Mouse (Mus musculus) heart, adult 11 months (tissue): ENCODE measurements around the gene Emcn.

ENCODE experiments used
- DNase-seq: peaks from one replicate; pipeline ENCODE4 v3.0.0; 2022

Emcn gene

DNA sequence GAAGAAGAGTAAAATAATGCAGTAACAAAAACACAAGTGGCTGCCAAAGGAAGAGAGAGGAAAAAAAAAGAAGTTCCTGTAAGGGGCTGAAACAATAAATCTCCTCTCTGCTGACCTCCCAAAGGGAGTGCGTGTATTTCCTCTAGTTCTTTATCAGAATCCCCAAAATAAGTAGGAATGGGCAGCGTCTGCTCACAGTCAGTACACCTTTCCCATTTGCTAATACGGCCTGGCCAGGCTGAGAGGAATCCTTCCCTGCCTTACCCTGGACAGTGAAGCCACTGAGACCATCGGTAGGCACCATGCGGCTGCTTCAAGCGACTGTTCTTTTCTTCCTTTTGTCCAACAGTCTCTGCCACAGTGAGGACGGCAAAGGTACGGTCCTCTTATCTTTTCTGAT is at the start of gene Emcn:
Gene Emcn (plus strand): TSS at position 130 of the 400 bp plus-strand sequence.
- DNase-seq, result peak; percentile 95

DNA sequence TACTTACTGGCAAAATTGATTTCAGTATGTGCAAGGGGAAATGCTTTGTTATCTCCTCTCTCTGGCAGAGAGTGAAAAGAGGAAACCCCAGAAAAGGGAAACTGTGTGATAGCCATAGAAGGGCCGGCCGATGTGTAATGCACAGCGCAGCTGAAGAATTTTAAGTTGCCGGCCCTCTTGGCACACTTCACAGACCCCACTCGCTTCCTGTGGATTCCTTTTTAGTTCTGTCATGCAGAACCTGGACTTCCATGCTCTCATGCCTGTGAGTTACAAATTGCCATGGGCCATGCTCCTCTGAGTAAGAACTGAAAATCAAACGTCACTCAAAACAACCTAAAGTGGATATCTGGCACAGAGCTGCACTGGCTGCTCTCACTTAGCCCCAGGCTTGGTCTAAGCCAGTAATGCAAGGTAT is 47.7 kb upstream of the Emcn start:
- DNase-seq, result peak; percentile 94

DNA sequence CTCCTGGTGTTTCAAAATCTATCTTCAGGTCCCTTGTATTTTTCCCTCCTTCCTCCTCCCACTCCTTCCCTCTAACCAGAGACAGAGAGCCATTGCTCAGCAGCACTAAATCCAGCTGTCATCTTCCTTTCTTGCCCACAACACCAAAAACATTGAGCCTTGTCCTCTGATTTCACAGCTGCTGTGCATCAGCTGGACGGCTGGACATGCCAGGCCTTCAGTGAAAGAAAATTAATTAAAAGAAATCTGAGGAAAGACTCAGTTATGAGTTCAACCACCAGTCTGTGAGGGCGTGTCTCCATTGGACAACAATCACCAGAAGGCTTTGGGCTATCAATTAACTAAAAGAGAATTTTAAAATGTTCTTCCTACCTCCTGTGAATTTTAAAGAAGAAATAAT is 42.6 kb upstream of the Emcn start:
- no peak for DNase-seq

DNA sequence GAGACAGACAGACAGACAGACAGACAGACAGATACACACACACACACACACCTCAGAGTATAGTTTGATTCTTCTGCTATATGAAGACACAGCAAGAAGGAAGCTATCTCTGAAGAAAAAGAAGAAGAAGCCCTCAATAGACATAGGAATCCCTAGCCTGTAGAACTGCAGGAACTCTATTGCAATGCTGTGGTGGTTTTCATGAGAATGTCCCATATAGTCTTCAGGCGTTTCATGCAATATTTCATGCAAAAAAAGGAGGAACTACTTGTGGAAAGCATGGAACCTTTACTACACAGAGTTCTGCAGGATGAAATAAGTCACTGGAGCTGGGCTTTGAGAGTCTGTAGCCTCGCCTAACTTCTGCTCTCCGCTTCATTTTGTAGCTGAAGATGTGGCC is 40.7 kb upstream of the Emcn start:
- DNase-seq, result no peak

DNA sequence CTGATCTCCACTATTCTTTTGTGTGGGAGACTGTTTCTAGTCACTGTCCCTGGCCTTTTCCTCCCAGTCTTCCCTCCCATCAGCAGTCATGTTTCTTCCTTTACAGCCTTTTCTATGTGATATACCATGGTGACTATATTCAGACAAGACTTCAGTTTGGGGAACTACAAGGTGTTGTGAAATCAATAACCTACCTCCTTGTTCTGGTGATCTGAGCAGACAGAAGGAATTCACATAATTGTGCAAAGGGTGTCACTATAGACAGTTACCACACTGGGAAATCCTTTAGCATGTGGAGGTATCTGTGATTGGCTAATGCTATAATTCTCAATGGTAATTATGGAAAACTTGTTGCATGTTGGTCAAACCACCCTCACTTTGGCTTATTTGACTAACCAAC is 39.7 kb upstream of the Emcn start:
- no peak for DNase-seq

DNA sequence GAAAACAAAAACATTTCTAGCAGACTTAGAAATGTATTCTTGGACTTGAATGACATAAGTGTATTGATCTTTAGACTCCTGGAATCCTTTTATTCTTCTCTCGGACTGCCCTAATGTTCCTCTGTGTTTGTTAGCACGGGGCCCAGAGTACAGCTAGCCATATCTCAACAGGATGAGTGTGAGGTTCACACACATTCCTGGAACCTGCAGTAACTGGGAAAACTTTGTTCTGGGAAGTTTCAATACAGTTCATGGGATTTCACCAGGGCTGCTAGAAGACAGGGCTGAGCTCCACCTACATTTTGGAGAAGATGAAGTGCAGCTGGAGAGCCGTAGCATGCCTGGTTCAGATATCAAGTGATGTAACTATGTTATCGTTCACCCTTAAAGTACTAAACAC is 38.1 kb upstream of the Emcn start:
- DNase-seq, result peak; percentile 94

DNA sequence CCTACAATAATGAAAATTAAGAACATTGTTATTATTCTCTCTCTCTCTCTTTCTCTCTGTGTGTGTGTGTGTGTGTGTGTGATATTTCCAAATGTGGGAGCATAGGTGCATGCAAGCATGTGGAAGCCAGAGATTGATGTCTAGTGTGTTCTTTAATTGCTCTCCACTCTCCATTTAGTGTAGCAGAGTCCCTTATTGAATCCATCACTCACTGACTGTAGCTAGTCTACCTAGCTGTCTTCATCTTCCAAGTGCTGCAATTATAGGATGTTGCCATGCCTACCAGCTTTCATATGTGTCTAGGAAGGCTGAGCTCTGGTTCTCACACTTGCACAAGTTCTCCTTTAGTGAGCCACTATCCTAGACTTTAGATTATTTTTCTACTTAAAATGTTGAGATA is 30.9 kb upstream of the Emcn start:
- no peak for DNase-seq

DNA sequence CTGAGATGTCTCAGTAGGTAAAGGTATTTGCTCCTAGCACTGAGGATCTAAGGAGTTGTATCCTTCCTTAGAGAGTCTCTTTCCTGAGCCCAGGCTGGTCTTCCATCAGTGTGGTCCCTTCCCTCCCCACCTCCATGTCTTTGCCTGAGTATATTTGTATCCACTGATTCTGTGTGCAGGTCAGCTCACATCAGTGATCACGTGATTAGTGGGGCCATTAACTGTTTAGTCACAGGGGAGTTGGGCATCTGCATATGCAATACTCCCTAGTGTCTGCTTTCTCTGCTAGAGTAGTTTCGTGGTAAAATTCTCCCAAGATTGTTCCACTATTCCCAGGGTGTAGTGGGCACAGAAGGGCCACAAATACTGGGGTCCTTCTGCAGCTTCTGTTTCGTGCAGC is 28.3 kb upstream of the Emcn start:
- DNase-seq, result no peak

DNA sequence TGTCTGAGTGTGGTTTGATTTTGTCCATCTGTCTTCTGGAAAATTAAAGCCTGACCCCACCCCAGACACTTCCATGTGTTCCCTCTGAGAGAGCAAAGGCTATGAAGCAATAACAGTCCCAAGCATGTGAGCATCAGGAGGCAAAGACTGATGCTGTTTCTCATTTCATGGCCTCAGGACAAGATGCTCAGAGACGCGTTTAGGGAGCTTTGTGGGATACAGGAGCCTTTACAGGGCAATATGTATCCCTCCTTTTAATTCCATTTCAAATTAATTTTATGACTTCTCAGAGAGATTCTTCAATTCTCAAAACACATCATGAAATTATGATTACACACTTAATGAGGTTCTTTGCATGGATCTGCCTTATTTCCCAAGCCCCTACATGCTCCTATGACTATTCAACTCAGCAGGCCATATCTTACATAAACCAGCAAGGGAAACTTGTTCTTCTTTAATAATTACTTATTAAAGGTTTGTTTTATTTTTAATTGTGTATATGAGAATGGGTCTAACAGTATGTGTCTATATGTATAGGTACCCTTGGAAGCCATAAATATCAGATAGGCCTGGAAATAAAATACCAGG is 27.0 kb upstream of the Emcn start:
- DNase-seq, result no peak

DNA sequence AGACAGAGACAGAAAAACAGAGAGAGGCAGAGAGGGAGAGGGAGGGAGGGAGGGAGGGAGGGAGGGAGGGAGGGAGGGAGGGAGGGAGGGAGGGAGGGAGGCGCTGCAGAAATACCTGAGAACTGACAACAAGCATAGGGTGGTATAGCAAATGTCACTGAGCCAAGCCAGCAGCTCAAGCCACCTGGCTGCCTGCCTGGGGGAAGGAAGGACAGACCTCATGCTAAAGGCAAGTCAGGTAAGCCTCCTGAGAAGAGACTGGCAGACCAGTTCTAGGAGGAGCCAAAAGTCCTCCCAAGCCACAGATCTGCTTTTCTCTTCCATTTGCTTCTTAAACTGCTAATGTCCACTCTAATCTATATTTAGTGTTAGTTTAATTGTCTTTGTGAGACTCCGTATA is 22.5 kb upstream of the Emcn start:
- DNase-seq, result no peak

DNA sequence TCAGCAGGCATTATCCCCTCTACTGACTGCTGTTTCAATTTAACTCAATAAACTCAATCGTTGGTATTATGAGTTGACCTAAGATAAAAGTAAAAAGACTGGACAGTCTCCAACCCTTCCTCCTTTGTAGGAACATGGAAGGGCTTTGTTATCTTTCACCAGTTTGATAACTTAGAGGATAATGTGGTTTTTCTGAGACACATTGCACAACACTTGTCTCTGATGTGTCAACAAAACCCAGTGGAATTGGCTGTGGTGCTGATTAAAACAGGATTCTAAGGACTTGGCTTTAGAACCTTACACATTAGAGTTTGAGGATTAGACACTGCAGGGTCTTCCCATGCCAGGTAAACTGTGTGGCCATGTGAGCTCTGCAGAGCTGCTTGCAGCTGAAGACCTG is 20.9 kb upstream of the Emcn start:
- no peak for DNase-seq

DNA sequence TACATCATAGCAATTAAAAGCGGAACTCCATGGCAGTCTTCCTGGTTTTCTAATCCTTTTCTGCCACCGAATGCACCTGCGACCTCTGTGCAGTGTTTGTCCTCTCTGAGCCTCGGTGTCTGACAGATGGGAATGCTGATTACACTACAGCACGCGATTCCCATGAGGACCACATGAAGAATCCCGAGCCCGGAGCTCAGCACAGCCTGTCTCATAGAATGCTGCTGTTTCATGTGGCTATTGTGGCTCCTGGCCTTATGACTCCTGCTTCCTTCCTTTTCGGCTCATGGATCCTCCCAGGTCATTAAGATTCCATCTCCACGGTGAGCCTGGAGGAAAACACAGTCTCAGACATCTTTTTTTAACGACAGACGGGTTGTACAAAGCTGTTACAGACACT is 18.6 kb upstream of the Emcn start:
- DNase-seq, result peak; percentile 98

DNA sequence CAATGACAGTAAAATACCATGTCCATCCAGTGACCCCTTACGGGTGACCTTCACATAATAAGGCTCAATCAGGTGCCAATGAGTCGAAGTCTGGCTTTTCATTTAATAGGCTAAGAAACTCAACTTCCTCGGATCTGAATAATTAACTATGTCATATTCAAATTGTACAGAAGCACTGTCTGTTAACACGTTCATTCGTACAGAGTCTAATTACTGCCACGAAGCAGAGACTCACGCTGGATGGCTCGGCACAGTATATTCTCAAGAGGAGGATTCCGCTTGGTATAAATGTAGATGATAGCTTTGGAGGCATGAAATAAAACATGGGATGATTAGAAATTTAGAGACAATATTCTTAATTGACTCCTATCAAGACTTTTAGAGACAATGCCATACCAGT is 11.0 kb upstream of the Emcn start:
- DNase-seq, result no peak

DNA sequence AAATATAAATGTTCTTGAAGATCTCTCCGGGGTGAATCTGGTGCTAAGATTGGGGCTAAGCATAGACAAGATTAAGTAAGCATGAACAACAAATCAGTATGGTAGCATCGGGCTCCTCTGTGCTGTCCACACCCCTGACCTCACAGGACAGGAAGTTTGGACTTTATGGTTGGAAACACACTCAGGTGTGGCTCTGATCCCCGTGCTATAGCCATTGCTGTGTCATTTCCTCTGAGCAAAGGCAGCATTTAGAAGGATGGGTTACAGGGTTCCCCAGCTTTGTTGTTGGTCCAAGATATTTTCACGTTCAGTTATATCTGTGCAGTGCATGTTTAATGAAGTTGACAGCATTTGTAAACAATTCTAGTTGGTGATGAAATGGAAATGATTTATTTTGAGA is 9.9 kb upstream of the Emcn start:
- peak; percentile 89 for DNase-seq

DNA sequence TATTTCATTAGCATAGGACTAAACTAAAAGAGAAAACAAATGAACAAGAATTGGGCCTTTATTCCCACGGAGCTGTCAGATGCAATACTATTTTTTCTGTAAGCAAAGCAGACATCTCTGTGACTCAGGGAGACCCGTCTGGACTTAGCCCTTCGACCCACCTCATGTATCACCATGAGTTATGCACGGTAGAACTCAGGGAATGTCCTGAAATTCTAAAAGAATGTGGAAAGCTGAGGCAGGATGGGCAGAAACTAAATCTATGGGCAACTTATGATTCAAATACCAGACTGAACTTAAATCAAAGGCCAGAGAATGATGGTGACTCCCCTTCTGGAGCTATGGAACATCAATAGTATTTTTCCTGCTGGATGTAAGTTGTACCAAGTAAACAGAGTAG is 8.3 kb upstream of the Emcn start:
- DNase-seq, result no peak

DNA sequence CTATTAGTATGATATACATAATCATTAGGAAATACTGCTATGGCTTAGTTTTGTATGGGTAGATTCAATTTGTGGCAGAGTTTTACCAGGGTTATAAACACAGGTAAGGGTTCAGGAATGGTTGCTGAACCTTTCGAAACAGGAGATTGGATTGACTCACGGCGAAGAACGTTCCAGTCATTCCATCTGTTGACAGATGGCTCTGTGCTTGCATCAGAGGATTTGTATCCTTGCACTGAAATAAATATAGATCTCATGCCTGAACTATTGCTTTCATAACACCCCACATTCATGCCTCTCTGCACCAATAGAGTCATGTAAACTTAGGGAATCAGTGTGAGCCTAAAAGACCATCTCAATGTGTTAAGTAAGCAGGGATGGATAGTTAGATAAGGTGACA is 4.9 kb upstream of the Emcn start:
- DNase-seq, result no peak

DNA sequence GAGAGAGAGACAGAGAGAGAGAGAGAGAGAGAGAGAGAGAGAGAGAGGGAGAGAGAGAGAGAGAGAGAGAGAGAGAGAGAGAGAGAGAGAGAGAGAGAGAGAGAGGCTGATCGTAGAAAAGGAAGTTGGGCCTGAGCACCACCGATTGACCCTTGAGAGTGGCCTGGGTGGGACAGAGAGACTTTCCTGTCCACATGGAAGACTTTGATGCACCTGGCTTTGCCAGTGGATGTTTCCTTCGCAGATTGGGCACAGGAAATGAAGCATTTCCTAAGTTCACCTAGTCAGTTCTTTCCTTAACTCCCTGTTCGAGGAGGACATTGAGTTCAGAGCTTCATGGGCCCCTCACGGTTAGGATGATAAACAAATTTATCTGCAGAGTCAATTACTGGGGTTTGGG is 2.6 kb downstream of the Emcn start:
- DNase-seq, result peak; percentile 92

DNA sequence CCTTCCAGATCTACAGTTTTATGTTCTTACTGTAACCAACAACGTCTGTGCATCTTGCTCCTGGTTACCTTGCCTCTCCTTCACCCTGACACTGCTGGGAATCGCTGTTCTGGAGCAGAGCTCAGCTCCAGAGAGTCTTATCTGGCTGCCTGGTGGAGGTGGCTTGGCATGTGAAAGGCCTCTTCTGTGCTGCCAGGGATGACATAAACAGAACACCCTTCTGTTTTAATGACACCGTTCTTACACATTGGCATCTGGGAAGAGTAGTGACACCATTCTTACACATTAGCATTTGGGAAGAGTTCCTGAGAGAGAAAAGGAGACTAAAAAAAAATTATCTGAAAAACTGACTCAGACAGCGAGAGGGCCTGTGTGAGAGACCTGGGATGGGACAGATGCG is 11.0 kb downstream of the Emcn start:
- DNase-seq, result peak; percentile 79

DNA sequence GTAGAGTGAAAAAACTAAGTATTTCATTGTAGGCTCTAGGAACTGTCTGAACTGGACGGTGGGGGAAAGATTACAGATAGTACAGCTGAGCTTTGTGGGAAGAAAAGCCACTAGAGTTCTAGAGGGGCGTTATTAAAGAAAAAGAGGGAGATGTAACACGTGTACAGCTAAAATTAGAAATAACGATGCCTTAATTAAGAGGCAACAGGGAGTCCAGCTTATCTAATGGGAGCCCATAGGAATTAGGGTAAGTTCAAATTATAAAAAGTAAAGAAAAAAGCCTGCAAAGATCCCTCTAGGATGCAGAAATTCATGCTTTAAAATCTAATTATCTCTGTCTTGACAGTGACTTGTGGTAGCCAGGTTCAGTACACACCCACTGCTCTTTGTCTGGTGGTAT is 15.8 kb downstream of the Emcn start:
- DNase-seq, result no peak

DNA sequence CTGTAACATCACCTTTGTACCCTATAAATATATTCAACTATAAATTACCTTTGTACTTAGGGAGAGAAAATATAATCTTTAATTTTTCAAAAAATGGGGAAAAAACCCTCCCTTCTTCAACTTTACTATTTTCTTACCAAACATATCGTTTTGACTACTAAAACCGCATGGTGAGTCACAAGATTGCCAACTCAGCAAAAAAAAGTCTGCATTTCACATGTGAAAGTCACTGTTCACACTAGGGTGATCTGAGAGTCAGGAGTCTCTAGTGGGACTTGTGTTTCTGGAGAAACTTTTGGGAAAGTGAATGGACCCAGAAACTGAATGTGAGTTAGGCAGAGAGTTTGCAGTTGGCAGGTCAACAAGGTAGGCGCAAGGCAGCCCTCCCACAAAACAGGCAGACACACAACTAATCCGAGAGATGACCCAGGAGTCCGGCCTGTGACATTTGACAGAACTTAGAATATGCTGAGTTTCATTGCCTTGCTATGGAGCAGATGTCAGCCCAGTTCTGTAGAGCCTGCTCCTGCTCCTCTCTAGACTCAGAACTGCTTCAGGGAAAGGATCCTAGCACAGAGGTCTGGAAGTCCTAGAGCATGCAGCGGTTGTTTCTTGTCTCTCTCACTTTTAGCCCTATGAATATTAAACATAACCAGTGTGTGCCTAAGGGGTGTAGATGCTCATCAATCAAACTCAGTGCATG is 26.4 kb downstream of the Emcn start:
- DNase-seq, result no peak

DNA sequence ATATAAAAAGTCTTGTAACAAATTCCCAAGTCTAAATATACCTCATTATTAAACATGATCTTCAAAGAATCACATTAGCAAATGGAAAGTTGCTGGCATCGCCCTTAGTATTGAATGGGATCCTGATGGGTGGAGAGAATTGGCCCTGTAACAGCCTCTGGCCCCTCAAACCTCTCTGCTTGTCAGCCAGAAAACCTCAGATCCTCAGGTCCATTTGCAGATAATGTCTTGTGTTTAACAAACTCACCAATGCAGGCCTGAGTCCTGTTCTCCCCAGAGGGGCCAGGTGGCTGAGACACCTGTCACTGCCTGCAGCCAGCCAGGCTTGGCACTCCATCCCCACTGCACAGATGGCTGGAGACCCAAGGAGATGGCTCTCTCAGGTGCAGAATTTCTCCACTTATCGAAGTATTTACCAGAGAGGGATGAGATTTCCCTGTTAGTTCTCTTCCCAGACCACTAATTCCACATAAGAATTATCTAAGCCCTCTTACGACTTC is 27.0 kb downstream of the Emcn start:
- DNase-seq, result no peak

DNA sequence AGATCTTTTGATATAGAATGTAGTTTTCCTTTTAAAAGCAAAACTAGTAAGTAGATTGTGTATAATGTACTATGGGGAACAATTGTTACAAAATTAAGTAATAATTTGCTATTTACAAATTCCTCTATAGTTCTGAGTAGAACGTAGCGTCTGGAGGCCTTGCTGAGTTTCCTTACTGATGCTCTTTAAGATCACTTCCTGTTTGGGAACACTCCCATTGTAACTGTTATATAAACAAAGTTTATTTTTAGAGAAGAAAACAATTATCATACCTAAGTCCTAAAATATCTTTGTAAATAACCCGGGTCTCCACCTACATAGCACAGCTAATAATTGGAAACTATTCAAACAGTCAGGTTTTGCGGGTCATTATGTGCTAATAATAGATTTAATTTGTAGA is 32.0 kb downstream of the Emcn start:
- DNase-seq, result no peak

DNA sequence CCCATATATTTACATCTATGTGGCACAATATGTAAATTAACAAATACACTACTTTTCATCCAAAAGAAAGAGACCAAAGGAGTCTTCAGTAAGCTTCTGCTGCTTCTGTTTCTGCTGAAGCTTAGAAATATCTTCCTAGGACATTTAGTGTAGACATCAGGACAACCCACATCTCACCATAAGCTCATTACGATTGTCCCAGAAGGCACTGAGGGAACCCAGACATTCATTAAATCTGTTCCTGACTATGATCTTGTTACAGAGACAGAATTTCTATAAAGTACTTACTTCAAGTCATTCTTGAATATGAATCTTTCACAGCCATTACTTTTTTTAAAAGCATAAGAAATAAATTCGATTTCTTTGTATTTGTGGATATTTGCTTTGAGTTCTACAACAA is 41.4 kb downstream of the Emcn start:
- no peak for DNase-seq

DNA sequence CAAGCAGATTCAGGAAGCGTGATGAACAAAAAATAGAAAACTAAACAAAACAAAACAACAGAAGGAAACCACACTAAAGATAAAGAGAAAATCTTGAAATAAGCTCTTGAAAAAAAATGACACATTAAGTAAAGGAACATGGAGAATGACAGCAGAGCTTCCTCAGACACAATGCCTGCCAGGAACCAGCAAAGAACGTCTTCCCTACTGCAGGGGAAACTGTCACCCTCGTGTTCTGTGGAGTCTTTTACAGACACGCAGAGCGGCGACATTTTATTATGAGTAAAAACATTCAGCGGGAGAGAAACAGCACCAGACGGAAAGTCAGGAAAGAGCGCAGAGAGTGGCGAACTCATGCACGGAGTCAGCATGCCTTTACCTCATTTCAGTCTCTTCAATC is 54.7 kb downstream of the Emcn start:
- peak; percentile 78 for DNase-seq

DNA sequence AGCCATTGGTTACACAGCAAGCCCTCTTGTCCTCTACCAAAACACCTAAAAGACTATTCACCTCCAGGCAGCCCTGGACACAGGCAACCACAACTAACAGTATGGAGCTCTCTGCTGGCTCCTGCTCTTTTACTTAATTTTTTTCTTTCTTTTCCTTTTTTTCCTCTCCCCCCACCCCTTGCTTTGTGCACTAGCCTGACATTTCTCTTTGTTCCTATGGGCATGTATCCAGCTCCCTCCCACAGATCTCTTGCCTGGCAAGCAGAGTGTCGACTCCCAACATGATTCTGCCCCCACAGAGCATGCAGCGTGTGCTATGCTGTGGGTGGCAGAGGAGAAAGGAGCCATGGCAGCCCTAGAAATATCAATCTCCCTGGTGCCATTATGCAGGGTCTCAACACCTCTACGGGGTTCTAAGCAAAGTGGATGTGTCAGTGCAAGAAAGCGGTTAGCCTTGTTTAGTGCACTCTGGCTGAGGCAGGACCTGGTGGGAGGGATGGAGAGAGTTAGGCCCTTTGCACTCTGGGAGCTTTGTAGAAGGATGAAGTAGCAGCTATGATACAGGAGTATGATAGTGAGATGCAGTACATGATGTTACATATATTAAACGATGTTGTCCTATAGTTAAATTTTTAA is 74.7 kb downstream of the Emcn start:
- DNase-seq, result peak; percentile 80
